Mouse (Mus musculus) urinary bladder, postnatal 10 days (tissue): ENCODE results near the gene Prap1.
"Not testable (repeated sequence)": the region's sequence is repeated elsewhere in the genome, so short reads cannot be mapped to it uniquely, and the experiment has no call there.

Experiments used
- DNase-seq: peaks from one replicate; pipeline ENCODE4 v3.0.0; 2022; ENCODE audit warnings: low spot score

Gene Prap1

GRCm38 (mm10) chr7:140134033-140134432, 40.8 kb downstream of the Prap1 start:
- DNase-seq: not testable (repeated sequence)

- no peak for DNase-seq
Observed at GRCm38 (mm10) chr7:140135106-140135770, 42.0 kb downstream of the Prap1 start.

GRCm38 (mm10) chr7:140137135-140138020, 44.2 kb downstream of the Prap1 start, which contains the start of gene Mtg1:
Mtg1 (plus strand) TSS chr7:140137564.
- peak; percentile 81 for DNase-seq

GRCm38 (mm10) chr7:140138021-140138310, 44.8 kb downstream of the Prap1 start:
- no peak for DNase-seq

GRCm38 (mm10) chr7:140141350-140141749, 48.2 kb downstream of the Prap1 start:
- DNase-seq: no peak

GRCm38 (mm10) chr7:140144550-140144949, 51.4 kb downstream of the Prap1 start:
- no peak for DNase-seq
